Mouse (Mus musculus) right cerebral cortex, postnatal 10 days (tissue): ENCODE measurements around the gene Gxylt2.

Experiments used
- DNase-seq, 2 experiments: peaks; one replicate each; pipeline ENCODE4 v3.0.0; 2021; ENCODE audit warnings: low spot score in 2 of 2

Gene Gxylt2

GRCm38 (mm10) chr6:100704574-100705365 lies at the start of gene Gxylt2:
TSS of gene Gxylt2 (plus strand) at chr6:100704734.
- DNase-seq, result peak; percentile 35 to 54

GRCm38 (mm10) chr6:100660395-100660794 lies 44.1 kb upstream of the Gxylt2 start:
- DNase-seq, result peak; percentile 88

GRCm38 (mm10) chr6:100662224-100662623 lies 42.3 kb upstream of the Gxylt2 start:
- no peak for DNase-seq

GRCm38 (mm10) chr6:100667644-100668043 lies 36.9 kb upstream of the Gxylt2 start:
- DNase-seq, result no peak

- no peak for DNase-seq
Observed at GRCm38 (mm10) chr6:100668858-100669257, 35.7 kb upstream of the Gxylt2 start.

GRCm38 (mm10) chr6:100670370-100670841 lies 34.1 kb upstream of the Gxylt2 start:
- DNase-seq, result peak; percentile 40 to 48

GRCm38 (mm10) chr6:100670880-100671344 lies 33.6 kb upstream of the Gxylt2 start, which contains the start of gene Shq1:
TSS of gene Shq1 (minus strand) at chr6:100671157.
- DNase-seq, result peak; percentile 91 to 92

GRCm38 (mm10) chr6:100671401-100671800 lies 33.1 kb upstream of the Gxylt2 start:
- DNase-seq, result no peak

- DNase-seq, result no peak
Observed at GRCm38 (mm10) chr6:100674974-100675373, 29.6 kb upstream of the Gxylt2 start.

- DNase-seq, result no peak
Observed at GRCm38 (mm10) chr6:100676461-100676860, 28.1 kb upstream of the Gxylt2 start.

GRCm38 (mm10) chr6:100678636-100679035 lies 25.9 kb upstream of the Gxylt2 start:
- no peak for DNase-seq

GRCm38 (mm10) chr6:100686341-100686740 lies 18.2 kb upstream of the Gxylt2 start:
- DNase-seq, result no peak

GRCm38 (mm10) chr6:100699986-100700385 lies 4.5 kb upstream of the Gxylt2 start:
- no peak for DNase-seq

GRCm38 (mm10) chr6:100700774-100701173 lies 3.8 kb upstream of the Gxylt2 start:
- DNase-seq, result peak; percentile 44 to 52

GRCm38 (mm10) chr6:100704197-100704573 lies 349 bp upstream of the Gxylt2 start:
- no peak for DNase-seq

- no peak for DNase-seq
Observed at GRCm38 (mm10) chr6:100705366-100705811, 855 bp downstream of the Gxylt2 start.

GRCm38 (mm10) chr6:100706861-100707260 lies 2.3 kb downstream of the Gxylt2 start:
- no peak for DNase-seq

- DNase-seq, result no peak
Observed at GRCm38 (mm10) chr6:100707557-100707956, 3.0 kb downstream of the Gxylt2 start.

GRCm38 (mm10) chr6:100708248-100708647 lies 3.7 kb downstream of the Gxylt2 start:
- no peak for DNase-seq

- no peak for DNase-seq
Observed at GRCm38 (mm10) chr6:100708996-100709395, 4.5 kb downstream of the Gxylt2 start.

- DNase-seq, result peak in 1 of 2 experiments; percentile 43
Observed at GRCm38 (mm10) chr6:100709483-100709882, 4.9 kb downstream of the Gxylt2 start.

- no peak for DNase-seq
Observed at GRCm38 (mm10) chr6:100710170-100710569, 5.6 kb downstream of the Gxylt2 start.

- no peak for DNase-seq
Observed at GRCm38 (mm10) chr6:100710866-100711265, 6.3 kb downstream of the Gxylt2 start.
